Mouse (Mus musculus): ENCODE measurements at regions not wholly inside any gene's neighbourhood (a gene's known extent, or its start where the extent isn't known, plus 50 kb on each side); places are given as distances from the start of the nearest gene placed in this dataset.

DNA sequence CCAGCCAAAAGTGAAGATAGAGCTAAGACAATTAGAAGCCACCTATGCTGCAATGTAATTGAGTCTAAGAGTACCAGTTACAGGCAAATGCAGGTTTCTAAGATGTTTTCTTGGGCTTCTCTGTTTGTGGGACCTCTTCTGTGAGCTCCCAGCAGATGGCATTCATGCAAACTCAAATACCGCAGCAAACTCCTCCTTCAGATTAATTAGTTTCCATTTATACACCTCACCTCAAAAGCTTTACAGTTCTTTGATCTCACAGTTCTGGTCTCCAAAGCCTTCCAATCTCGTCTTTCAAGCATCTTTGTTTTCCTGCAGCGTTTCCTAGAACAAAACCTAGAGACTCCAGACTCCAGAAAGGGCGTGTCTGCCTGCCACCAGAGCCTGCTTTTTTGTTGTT is 340.6 kb upstream of the Myt1l start:
- DNase-seq (ENCODE audit: low spot score in 2 of 2) = no peak

DNA sequence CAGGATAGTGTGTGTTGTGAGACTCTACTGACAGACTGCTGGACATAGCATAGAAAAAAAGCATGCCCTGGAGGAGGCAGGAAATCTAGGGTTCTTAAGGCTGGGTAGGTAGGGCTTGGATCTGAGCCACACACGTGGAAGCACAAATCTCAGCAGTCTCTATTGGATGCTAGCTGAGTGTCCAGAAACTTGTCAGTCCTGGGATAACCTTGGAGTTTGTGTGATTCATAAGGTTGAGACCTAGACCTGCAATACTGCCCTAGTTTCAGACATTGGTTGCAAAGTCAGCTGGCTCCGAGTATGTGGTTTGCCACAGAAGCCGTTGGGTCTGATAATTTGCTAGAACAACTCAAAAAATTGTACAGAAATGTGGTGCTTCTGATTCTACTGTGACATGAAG is 335.8 kb upstream of the Myt1l start:
- no peak for DNase-seq (ENCODE audit: low spot score in 2 of 2)

DNA sequence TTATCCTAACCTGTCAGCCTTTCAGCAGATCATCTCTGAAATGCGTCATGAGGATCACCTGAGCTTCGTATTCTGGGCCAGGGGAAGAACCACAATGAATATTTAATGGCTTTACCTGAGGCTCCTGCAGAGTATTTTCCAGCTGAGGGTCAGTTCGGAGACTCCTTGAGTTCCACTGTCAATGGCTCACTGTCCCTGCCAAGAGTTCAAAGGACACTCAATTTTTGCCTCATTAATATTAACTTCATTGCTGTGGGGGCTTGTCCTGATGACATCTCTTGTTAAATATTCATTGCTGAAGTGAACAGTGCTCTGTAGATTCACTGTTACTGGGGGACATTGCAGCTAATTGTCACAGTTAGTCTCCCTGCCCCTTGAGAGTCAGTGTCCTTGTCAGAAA is 316.2 kb upstream of the Myt1l start:
- DNase-seq (ENCODE audit: low spot score in 2 of 2) = no peak

DNA sequence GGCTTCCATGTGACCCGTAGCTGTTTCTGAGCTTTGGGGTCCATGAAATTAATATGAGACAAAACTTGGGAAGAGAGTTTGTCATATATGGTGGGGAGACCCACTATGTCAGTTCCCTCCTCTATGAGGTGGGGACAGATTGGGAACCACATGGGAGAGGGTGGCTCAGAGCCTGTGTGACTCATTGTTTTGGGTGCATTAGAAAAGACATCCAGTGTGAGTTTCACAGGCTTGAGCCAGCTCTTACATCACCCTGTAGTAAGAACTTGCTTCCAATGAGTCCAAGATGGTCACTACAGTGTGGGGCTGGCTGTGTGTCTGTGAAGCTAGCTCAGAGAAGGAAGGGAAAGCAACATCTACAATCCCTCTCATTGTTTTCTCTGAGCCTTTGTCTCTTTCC is 314.6 kb upstream of the Myt1l start:
- no peak for DNase-seq (ENCODE audit: low spot score in 2 of 2)

DNA sequence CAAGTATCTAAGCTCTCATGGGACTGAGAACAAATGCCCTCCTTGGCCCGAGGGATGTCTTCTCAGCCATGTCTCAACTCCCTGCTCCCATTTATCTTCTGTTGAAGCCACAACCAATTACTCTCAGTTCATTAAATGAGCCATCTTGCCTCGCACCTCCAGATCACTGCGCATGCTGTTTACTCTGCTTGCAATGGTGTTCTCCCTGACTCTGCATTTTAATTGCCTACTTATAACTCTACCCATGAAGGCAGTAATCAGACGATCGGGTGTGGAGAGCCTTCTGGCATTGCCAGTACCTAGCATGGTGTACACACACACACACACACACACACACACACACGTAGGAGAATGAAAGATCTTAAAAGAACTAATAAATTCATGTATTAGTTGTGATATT is 306.1 kb upstream of the Myt1l start:
- DNase-seq (ENCODE audit: low spot score in 2 of 2) = no peak

DNA sequence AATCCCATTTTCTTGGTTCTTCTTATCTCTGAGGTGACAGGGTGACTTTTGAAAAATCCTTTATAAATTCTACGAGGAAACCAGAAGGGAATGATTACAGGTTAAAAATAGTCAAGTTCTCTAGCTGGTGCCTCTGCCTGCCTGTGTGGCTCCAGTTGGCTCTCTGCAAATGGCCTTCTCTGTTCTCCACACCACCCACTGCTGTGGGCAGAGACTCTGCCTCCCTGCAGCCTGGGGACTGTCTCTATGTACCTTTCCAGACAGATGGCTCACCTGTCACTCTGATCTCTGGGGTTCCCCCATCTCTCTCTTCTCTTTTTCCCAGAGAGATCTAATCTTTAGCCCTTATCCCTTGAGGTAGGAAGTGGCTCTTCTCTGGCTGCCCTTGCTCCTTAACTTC is 302.2 kb upstream of the Myt1l start:
- no peak for DNase-seq (ENCODE audit: low spot score in 2 of 2)

DNA sequence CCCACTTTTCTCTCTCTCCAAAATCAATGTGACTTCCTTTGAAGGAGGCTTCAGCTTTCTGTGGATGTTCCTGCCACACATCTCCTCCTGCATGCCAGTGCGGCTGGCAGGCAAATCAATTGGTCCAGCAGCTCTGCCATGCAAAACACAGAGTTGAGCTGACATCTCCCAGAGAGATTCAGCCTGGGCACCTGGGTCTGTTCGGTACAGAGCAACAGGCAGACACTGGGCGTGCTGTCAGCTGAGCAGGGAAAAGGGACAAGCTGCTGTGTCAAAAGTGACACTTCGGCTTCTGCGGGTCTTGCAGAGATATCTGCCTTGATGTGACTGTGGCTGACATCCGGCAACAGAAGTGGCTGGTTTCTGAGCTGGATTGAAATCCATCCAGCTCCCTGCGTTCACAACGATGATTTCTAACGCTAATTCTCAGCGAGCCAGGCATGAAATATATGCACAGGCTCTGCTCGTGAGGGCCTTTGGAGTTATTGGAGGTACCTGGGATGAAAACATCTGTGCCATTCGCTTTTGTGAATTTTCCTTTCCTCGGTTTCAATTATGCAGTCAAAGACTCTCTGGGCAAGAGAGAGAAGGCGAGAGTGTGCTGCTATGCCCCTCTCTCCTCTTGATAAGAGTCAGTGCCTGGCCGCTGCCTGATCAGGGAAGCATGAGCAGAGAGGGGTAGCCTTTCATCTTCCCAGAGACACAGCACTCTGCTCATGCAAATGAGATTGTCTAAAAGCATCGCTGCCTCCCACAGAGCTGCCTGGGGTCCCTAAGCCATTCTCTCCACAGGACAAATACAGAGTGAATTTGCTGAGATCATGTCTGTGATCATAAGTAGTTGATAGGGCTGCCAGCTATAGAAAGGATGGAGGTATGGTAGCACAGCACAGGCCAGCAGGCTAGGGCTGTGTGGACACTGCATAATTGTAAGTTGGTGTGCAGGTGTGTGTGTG is 295.4 kb upstream of the Myt1l start:
- no peak for DNase-seq (ENCODE audit: low spot score in 2 of 2)

DNA sequence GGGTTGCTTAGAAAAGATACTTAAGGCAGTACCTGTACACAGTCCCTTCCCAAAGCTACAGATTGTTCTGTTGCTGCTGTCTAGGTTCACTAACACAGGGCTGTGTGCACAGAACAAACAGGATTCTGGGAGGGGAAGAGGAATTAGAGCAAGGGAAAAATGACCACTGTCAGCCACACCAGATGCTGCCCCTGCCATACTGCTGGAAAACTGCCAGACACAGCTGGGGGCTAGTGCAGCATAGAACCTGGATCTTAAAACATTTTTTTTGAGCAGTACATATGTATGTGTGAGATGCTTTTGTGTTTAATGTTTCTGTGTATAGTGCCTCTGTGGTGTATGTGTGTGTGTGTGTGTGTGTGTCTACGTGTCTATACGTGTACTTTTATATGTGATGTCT is 291.7 kb upstream of the Myt1l start:
- DNase-seq (ENCODE audit: low spot score in 2 of 2) = no peak

DNA sequence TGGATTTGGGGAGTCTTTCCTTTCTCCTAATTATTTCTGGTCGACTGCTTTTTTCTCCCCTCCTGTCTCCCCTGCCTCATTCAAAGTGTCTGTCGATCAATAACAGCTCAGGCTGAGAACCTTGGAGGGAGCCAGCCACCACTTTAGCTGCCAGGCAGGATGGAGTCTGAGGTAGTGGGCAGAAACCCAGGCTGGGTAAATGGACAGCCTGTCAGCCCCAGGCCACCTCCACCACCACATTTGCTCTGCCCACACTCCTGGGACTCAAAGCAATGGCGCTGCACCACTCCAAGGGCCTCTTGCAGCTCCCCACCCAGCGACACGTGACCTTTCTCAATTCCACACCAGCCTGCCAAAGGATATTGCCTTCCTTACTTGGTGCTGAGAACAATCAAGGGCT is 290.7 kb upstream of the Myt1l start:
- no peak for DNase-seq (ENCODE audit: low spot score in 2 of 2)

DNA sequence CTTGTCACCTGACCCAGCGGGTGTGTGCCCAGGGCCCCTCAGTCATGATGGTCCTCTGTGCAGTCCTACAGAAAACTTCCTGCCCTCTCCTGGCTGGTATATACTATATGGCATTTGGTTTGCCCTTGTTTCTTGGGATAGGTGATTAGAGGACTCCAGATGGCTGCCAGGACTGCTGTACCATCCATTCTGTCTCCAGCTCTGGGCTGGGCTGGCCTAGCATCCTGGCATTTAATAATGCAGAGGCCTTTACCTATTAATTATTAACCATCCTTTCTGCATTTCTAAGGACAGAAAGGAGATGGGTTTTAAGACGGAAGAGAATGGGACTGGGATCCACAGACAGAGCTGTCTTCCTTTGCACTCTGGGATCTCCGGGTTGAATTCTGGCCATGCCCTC is 288.7 kb upstream of the Myt1l start:
- DNase-seq (ENCODE audit: low spot score in 2 of 2) = no peak

DNA sequence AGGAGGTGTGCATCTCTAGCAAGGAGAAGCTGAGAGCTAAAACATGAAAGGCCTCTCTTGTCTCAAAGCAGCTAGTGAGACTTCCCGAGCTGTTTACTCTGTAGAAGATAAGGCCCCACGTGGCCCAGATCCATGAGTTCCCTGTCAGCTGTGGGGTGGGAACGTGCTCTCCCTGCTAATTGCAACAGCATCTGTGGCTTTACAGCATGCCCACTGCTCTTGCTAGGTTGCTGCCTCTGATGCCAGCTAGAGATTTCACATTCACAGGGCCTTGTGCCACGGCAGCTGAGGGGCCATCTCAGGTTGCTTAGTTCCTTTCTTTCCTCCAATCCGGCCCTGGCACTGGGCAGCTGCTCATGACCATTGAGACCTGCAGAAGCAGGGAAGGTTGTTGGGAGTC is 288.2 kb upstream of the Myt1l start:
- no peak for DNase-seq (ENCODE audit: low spot score in 2 of 2)

DNA sequence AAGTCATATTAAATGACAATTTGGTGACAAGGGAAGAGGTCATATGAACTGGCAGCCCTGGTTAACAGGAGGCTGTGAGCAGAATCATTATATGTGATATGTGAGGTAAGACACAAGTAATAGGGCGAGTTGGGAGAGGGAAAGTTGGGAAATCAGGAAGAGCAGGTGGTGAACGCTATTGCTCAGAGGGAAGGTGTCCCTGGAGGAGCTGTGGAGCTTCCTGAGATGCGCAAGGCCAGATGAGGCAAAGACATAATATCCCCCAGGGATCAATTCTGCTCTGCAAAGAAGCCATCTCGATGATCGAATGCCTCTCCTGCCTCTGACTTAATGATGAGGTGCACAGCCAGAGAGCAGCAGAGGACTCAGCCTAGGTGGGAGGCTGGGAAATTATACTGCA is 285.1 kb upstream of the Myt1l start:
- no peak for DNase-seq (ENCODE audit: low spot score in 2 of 2)

DNA sequence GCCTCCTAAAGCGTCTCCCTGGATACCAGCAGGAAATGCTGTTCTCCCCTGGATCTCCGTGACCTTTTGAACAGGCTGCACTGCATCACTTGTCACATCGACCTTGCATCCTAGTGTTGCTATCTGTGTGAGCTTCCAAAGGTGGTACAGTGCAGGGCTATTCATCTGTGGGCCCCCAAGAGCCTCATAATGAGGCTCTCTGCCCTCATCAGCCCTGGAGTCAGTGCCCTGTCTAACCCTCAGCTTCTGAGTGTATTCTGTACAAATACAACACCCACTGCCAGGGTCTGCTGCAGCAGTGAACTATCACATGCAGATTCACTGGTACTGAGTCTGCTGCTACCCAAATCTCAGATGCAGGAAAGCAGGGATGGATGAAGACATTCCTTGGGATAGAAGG is 282.1 kb upstream of the Myt1l start:
- no peak for DNase-seq (ENCODE audit: low spot score in 2 of 2)

DNA sequence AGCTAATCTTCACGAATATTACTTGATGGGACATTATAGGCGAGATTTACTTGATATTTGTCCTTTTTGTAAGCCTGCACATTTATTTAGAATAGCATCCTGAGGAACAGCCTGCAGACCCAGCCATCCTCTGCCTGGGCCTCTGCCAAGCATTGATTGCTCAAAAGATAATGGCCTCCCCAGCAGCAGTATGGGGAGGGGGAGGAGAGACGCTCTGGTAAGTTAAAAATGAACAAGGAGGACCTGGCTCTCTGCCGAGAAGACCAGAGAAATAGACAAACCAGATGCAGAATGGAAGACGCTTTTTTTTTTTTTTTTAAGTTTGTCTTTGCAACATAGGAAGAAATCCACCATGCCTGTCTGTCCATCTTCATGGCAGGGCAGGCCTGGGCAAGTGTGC is 280.8 kb upstream of the Myt1l start:
- DNase-seq (ENCODE audit: low spot score in 2 of 2) = no peak

DNA sequence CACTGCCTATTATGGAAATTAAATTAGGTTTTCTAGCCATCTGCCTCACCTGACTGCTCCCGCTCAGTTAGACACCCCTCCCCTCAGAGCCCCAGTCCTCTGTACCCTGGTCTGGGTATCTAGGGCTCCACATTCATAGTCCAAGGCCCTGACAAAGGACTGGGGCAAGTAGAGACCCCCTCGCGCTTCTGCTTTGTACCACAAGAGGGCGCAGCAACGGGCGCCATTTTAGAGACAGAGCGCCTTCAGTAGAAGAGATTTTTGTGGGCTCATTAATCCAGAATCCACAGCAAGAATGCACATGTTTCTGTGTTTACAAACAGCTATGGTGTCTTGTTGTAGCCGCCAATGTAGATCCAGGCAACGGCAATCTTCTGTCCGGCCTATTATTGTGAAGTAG is 279.7 kb upstream of the Myt1l start:
- DNase-seq (ENCODE audit: low spot score in 2 of 2) = no peak

DNA sequence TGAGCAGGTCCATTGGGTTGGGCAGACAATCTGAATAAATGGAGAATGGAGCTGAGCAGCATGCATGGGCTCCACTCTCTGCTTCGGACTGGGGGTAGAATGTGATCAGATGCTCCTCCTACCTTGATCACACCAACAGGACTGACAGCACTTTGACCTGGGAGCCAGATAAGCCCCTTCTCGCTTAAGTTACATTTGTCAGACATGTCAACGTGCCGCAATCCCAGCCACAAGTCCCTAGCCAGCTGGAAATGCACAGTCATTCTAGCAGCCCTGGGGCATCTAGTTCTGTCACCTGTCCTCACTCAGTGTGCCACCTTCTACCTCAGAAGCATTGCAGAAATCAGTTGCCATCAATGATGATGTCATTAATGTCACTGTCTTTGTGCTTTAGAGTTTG is 272.1 kb upstream of the Myt1l start:
- DNase-seq (ENCODE audit: low spot score in 2 of 2) = no peak

DNA sequence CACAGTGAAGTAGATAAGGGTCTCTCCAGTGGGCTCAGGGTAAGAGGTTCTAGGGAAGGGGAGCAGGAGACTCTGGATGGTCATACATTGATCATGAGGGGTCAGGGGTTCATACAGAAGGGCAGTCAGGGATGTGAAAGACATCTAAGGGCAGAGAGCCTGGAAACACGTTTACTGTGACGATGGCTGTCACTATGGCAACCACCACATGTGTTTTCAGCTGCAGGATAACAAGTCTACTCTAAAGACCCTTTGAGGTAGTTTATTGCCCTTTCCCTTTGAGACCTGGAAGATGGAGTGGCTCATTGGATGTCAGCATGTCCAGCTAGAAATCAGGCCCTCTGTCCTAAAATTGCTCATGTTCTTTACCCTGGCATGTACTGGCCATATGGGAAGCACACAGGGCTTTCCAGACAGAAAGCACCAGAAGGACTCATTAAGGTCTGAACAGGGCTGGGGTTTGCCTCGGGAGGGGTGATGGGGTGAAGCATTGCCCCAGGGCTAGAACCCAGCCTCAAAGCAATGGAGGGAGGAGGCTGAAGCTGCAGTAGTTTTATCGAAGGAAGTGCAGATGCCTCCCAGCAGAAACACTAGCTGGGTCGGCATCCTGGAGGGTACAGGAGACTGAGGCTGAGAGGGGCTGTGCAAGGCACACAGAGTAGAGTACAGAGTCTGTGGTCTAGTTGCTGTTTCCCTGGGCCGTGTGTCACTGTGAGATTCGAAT is 271.0 kb upstream of the Myt1l start:
- no peak for DNase-seq (ENCODE audit: low spot score in 2 of 2)

DNA sequence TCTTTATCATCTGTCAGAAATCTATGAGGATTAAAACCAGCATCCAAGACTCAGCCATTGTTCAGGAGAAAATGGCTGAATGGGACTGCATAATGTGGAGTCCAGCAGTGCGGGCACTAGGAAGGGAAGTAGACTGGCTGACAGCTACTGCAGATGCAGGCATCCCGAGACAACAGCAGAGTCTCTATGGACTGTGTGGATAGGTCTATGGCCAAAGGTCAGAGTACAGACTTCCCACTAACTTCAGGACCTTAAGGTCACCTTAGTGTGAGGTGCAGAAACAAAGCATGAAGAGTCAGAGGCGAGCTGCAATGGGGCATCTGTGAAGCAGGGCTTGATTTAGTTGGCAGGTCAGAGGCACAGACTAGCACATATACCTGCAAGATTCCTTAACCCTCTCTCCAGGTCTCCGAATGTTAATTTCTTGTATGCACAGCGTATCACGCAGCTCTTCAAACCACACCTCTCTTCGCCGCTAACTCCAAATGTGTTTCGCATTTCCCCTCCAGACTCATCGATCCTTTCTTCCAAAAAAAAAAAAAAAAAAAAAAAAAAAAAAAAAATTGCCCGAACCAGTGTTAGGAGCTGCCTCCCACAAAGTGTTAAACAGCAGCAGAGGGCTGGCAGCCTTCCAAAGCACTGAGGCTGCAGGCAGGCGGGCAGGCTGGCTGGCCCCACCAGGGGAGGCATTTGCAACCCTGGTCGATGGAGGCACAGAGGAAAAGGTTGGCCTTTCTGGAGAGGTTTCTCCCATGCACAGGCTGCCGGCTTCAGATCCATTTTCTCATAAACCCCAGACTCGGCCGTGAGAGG is 270.2 kb upstream of the Myt1l start:
- DNase-seq (ENCODE audit: low spot score in 2 of 2) = no peak

DNA sequence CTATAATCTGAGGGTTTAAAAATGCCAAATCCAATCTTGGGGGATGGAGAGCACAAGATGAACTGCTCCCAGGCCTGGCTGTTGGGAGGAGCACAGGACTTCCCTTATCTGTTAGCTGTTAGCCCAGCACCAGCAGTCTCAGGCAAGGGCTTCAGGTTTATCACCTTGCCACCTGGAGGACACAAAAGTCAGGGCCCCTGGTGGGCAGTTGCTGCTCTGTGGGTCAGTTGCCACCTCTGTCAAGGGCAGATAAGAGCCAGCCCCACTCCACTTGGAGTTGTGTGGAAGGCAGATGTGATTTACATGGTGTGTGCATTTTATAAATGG is 269.7 kb upstream of the Myt1l start:
- DNase-seq (ENCODE audit: low spot score in 2 of 2) = no peak

DNA sequence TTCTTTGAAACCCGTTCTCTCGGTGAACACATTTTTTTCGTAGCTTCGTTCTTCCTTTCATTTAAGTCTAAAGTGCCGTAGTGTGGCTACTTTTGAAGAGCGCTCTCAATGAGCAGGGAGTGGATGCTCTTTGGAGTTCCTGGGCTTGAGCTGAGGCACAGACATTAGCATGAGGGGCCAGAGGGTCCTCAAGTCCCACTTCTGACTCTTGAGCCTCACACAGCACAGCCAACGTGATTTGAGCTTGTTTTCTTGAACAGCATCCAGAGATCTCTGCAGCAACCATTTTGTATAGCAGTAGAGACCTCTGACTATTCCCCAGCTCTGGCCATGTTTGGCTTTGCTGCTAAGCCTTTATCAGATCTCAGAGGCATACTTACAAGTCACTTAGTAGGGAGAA is 269.2 kb upstream of the Myt1l start:
- no peak for DNase-seq (ENCODE audit: low spot score in 2 of 2)

DNA sequence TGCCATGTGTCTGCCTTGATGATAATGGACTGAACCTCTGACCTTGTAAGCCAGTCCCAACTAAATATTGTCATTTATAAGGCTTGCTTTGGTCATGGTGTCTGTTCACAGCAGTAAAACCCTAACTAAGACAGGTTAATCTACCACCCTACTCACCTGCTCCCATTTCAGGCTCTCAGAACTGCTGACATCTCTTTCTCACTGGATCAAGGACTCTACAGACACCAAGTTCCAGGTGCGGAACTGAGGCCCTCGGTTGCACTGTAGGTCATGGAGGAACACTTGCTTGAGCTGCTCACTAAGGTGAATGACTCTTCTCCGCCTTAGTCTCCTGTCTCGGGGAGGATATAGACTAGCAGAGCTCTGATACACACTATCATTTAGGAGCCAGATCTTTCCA is 254.0 kb upstream of the Myt1l start:
- DNase-seq (ENCODE audit: low spot score in 2 of 2) = no peak

DNA sequence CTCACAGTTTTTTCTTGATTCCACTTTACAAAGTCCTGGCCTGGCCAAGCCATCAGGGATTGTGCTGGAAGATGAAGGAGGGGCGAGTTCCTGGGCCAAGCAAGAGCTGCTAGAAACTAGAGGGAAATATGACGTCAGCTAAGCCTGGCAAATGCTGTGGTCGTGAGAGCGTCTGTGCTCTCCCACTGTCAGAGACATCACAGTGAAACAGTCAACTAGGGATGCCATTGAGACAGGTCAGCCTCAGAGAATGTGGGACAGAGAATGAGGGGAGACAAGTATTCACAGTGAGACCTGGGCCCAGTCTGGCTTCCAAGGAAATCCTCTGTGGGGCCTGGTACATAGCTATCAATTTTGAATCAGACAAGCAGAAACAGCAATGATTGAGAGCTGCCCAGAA is 252.5 kb upstream of the Myt1l start:
- DNase-seq (ENCODE audit: low spot score in 2 of 2) = no peak

DNA sequence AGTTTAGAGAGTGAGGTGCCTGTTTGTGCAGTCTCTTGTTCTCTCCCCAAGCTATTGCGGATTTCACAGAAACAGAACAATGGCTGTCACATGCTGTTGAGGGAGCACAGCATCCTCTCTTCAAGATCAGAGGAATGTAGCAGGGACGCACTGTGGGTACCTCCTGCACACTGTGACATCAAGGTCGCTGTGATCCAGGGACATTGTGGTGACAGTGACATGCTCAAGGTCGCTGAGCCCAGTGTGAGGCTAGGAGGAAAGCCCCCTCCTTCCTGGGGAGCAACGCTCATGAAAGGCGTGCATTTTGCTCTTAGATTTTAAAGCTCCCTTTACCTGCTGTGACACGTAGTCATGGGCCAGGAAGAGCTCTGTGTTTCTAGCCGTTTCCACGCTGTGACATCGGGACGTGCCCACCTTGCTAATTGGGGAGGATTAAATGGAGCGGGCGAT is 248.5 kb upstream of the Myt1l start:
- no peak for DNase-seq (ENCODE audit: low spot score in 2 of 2)

All from natural killer cell, adult 2 months (primary cell).